Comparison of ENCODE assay signal across 21 mouse cellular contexts in the genomic region with DNA sequence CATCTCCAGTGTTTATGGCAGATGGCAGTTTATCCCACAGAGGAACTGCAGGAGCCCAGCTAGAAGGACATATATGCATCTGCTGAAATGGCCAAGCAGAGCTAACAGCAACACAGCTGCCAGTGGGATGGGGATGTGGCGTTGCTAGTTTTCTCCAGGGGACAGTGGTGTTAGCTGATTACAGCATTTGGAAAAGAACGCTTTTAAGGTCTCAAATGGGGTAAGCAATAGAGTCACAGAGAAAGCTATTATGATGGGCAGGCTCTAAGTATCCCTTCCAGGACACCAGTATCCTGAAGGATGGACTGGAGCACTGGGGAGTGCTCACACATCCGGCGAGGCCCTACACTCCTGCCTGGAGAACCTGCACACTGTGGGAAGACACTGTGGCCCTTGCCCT.
"Had no signal": no experiment of that assay in that cellular context is flagged by ENCODE, and none has a peak within 500 bp of the region (broad histone marks: within the 10 kb centered on the region; RNA-seq: fewer than 3 reads in every experiment).

No protein-coding gene starts in this region.

- H3K4me3 ChIP-seq: liver, embryonic 13.5 days; liver, embryonic 15.5 days; lung, embryonic 15.5 days; megakaryocyte, embryonic 14.5 days; midbrain, embryonic 12.5 days; neural tube, embryonic 12.5 days had no signal

- DNase-seq: liver, embryonic 13.5 days; liver, postnatal 0 days; lung, adult 2 months; lung, postnatal 14 days; lung, postnatal 36 days; midbrain, embryonic 14.5 days; retina, postnatal 1 day; right cerebral cortex, adult 18-20 months; right cerebral cortex, postnatal 25 days; right cerebral cortex, postnatal 4 days; spleen, adult 18-20 months; thymus, adult 18-20 months; thymus, postnatal 14 days; thymus, postnatal 36 days had no signal

- ATAC-seq: liver, postnatal 0 days; midbrain, embryonic 16.5 days had no signal

- H3K4me2 ChIP-seq: liver, embryonic 13.5 days; liver, embryonic 15.5 days; lung, embryonic 15.5 days; midbrain, embryonic 12.5 days; neural tube, embryonic 12.5 days had no signal

- H3K4me1 ChIP-seq: liver, embryonic 13.5 days; liver, embryonic 15.5 days; lung, embryonic 15.5 days had no signal

- H3K9ac ChIP-seq: liver, embryonic 13.5 days; liver, embryonic 15.5 days; liver, postnatal 0 days; lung, embryonic 15.5 days; midbrain, embryonic 12.5 days; neural tube, embryonic 12.5 days had no signal

- H3K27ac ChIP-seq: liver, embryonic 13.5 days; liver, embryonic 15.5 days; lung, embryonic 15.5 days; macrophage; midbrain, embryonic 12.5 days; neural tube, embryonic 12.5 days had no signal

- H3K9me3 ChIP-seq: liver, embryonic 13.5 days; liver, embryonic 15.5 days; lung, embryonic 15.5 days; midbrain, embryonic 12.5 days; neural tube, embryonic 12.5 days had no signal

- H3K27me3 ChIP-seq: liver, embryonic 13.5 days; liver, embryonic 15.5 days; lung, embryonic 15.5 days; megakaryocyte, embryonic 14.5 days; midbrain, embryonic 12.5 days; neural tube, embryonic 12.5 days had no signal
